Mouse (Mus musculus) lung, adult 2 months (tissue): ENCODE measurements around the gene 0610030E20Rik.

Experiments
- CTCF ChIP-seq: fragments of 200-500 bp; IDR thresholded peaks from 2 replicates; pipeline ENCODE4 v1.5.1; 2011; ENCODE audit warnings: mild to moderate bottlenecking, low read length, control low read depth; ENCODE audit not compliant: insufficient read depth
- POLR2A ChIP-seq: fragments of 200-500 bp; IDR thresholded peaks from 2 replicates; pipeline ENCODE4 v1.6.1; 2011; ENCODE audit warnings: low read depth, mild to moderate bottlenecking, control low read depth, low read length, borderline replicate concordance; ENCODE audit errors: extremely low read depth

GRCm38 (mm10) chr6:72357164-72358079 lies 10.3 kb downstream of the 0610030E20Rik start:
- TF ChIP-seq CTCF (no peak), POLR2A (no peak)
